Mouse (Mus musculus) adrenal gland, postnatal 10 days (tissue): ENCODE results near the gene Ppp1r8. TPM values are rescaled to one million over a fixed set of nuclear protein-coding genes. Genes with fewer than 3 reads are reported as not detected.
"Not testable (repeated sequence)": the region's sequence is repeated elsewhere in the genome, so short reads cannot be mapped to it uniquely, and the experiment has no call there.

Experiments used
- DNase-seq: peaks from one replicate; pipeline ENCODE4 v3.0.0; 2021; ENCODE audit warnings: mixed read lengths
- total RNA-seq, 2 experiments: library from RNA; stranded (reverse); gene quantifications; 2 replicates each; pipeline ENCODE4 v1.2.3; 2021

Ppp1r8 gene
- total RNA-seq, 2 experiments from 2014 or later = 41.6 to 44.6 TPM

- no peak for DNase-seq
Observed at GRCm38 (mm10) chr4:132806620-132807191, 36.3 kb downstream of the Ppp1r8 start.

DNA sequence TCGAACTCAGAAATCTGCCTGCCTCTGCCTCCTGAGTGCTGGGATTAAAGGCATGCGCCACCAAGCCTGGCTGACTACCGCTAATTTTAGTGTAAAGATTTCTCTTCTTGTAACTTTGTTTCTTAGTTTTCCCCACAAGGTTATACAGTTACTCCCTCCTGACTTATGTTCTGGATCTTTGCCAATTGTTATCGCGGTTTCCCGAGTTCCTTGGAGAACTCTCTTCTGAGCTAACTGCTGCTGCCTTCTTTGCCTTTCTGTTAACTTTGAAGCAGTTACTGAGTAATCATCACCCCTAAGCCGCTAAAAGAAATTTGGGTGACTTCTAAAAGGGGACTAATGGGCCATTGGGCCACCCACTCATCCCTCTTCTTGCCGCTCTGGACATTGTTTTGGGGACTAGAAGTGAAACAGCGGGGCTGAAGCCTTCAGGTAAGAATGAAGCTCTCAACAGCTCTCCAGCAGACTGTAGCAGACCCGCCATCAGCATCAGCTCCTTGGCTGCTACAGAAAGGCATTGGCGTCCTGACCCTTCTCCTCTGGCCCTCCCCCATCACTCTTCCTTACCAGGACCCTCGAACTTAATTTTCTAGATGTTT is 37.3 kb downstream of the Ppp1r8 start:
- no peak for DNase-seq

- no peak for DNase-seq
Observed at GRCm38 (mm10) chr4:132805146-132805545, 37.8 kb downstream of the Ppp1r8 start.

DNA sequence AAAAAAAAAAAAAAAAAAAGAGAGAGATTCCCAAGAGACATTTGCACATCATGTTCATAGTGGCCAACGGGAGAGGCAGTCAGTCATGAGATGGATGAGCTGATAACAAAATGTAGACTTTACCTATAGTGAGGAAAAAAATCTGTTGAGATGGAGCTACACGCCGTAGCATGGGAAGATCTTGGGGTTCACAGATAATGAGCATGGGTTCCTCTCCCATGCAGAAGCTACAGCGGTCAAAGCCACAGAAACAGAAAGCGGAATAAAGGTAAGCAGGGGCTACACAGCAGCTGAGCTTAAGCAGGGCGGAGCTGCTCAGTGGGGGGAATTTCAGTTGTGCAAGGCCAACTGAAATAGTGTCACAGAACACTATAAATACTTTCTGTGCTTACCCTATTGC is 38.6 kb downstream of the Ppp1r8 start:
- no peak for DNase-seq

DNA sequence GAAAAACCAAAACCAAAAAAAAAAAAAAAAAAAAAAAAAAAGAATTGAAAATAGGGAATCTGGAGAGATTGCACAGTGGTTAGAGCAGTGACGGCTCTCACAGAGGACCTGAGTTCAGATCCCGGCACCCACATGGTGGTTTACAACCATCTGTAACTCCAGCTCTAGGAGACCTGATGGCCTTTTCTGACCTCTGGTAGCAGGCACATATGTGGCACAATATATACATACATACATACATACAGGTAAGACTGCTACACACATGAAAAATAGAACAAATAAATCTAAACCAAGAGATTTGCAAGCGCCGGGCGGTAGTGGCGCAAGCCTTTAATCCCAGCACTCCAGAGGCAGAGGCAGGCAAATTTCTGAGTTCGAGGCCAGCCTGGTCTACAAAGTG is 39.1 kb downstream of the Ppp1r8 start:
- no peak for DNase-seq

DNA sequence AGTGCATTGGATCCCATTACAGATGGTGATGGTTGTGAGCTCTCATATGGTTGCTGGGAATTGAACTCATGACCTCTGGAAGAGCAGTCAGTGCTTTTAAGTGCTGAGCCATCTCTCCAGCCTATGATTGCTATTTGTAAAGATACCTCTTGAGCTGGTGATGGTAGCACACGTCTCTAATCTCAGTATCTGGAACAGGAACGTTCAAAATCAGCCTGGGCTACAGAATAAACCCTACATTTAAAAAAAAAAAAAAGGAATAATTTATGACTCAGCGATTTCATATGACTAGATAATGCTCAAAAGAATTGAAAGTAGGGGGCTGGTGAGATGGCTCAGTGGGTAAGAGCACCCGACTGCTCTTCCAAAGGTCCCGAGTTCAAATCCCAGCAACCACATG is 39.8 kb downstream of the Ppp1r8 start:
- DNase-seq = no peak

- DNase-seq = no peak
Observed at GRCm38 (mm10) chr4:132802171-132802637, 40.8 kb downstream of the Ppp1r8 start.

DNA sequence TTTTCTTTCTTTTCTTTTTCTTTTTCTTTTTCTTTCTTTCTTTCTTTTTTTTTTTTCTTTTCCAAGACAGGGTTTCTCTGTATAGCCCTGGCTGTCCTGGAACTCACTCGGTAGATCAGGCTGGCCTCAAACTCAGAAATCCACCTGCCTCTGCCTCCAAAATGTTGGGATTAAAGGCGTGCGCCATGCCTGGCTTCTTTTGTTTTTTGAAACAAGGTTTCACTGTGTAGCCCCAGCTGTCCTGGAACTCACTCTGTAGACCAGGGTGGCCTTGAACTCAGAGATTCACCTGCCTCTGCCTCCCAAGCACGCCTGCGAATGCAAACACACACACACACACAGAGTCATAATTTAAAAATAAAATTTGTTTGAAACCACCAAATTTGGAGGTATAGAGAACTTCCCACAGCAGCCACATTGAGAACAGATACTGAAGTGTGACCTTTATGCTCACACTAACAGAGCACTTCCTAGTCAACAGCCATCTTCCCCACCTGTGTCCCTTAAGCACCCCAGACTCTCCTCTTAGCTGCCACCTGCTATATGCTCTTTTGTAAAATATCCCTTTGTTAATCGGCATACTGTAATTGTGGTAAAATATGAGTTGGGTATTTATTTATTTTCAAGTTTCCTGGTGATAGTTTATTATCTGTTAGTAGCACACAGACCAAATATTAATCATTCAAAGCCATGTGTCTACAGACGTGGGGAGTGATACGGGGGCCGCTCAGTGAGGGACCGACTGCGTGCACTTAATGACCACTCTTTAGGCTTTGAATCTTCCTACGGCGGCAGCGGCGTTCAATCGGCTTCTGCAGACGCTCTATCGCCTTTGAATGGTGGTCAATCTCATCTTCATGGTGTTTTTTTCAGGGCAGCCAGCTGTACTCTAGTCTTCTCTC is 41.5 kb downstream of the Ppp1r8 start:
- DNase-seq = no peak

GRCm38 (mm10) chr4:132799845-132800244 is 43.1 kb downstream of the Ppp1r8 start:
- no peak for DNase-seq

DNA sequence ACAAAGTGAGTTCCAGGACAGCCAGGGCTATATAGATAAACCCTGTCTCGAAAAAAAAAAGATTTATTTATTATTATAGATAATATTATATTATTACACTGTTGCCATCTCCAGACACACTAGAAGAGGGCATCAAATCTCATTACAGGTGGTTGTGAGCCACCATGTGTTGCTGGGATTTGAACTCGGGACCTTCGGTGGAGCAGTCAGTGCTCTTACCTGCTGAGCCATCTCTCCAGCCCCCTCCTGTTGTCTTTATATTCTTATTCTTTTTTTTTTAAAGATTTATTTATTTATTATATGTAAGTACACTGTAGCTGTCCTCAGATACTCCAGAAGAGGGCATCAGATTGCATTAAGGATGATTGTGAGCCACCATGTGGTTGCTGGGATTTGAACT is 44.3 kb downstream of the Ppp1r8 start:
- not testable (repeated sequence) for DNase-seq

DNA sequence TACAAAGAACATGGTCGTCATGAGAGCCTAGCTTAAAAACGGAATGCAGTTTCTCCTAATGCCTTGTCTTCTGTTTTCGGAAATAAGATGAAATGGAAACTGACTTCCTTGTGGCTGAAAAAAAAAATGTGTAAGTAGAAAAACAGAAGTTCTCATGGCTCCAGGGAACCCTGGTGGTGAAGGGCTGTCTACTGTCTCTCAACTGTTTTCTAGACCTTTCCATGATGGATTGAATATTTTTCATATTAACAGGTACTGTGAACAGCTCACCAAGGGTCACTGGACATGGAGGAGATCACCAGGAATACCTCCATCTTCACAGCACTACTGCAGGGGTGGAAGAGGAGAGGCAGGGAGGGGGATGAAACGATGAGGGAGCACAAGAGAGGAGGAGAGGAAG is 44.9 kb downstream of the Ppp1r8 start:
- no peak for DNase-seq

DNA sequence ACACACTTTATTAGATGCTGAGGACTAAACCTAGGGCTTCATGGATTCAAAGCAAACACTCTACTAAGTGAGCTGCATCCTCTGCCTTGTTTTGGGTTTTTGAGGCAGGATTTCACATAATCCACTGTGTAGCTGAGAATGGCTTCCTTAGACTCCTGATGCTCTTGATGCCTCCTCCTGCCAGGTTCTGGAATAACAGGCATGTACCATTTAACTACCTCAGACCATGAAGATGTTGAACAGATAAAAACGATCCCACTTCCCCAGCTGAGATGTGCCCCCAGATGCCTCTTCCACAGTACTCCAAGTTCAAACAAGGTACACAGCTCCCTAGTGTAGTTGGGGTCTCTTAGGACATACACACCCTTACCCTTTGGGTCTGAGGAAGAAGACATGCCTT is 45.5 kb downstream of the Ppp1r8 start:
- DNase-seq = no peak

- peak; percentile 89 for DNase-seq
Observed at GRCm38 (mm10) chr4:132796196-132796886, 46.6 kb downstream of the Ppp1r8 start, which contains the start of gene Themis2. Gene Themis2, minus strand, starts transcription at chr4:132796387.

DNA sequence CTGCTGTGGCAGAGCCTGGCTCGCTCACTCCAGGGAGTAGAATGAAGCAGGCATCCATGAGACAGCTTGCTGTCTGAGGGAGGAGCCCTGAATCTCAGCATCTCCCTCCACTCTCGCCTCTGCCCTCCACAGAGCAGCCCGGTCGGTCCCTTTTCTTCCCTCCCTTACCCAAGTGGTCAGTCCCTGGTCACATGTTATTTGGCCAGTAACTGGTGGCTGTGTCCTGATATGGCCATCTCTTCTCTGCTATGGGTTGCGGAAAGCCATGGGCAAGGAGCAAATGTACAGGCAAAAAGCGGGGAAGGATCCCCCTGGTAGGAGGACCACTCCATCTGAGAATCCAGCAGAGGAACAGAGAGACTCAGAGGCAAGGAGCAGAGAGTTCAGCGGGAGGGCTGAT is 47.8 kb downstream of the Ppp1r8 start:
- no peak for DNase-seq

GRCm38 (mm10) chr4:132794760-132795159 is 48.2 kb downstream of the Ppp1r8 start:
- DNase-seq = no peak

- no peak for DNase-seq
Observed at GRCm38 (mm10) chr4:132794028-132794427, 48.9 kb downstream of the Ppp1r8 start.

- not testable (repeated sequence) for DNase-seq
Observed at GRCm38 (mm10) chr4:132793322-132794004, 49.5 kb downstream of the Ppp1r8 start.

GRCm38 (mm10) chr4:132789731-132790130 is 53.2 kb downstream of the Ppp1r8 start:
- no peak for DNase-seq

- no peak for DNase-seq
Observed at GRCm38 (mm10) chr4:132785228-132785627, 57.7 kb downstream of the Ppp1r8 start.

- DNase-seq = no peak
Observed at GRCm38 (mm10) chr4:132783732-132784131, 59.2 kb downstream of the Ppp1r8 start.

- no peak for DNase-seq
Observed at GRCm38 (mm10) chr4:132780288-132780687, 62.7 kb downstream of the Ppp1r8 start.
